Mouse (Mus musculus): ENCODE results near the gene Clybl.

DNA sequence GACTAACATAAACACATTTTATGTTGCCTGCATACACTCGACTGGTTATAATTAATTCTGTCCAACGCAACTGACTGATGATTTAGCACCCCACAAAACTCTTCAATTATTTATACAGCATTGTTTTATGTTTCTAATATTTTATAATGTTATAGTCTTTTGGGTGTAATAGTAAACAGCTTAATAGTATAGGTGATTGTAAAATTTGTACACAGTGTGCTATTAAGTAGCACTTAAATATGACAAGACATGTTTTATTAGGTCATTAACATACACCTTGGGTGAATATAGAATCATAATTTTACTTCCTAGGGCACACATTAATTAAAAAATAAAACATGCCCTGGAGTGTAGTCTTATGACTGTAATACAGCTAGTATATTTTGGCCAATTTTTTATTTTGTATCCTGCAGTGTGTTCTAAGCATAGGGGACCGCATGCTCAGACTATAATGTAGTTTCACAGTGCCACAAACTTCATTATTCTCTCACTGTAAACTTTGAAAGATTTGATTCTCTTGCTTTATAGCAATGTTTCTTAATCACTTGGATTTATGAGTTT lies 45.1 kb upstream of the Clybl start:
- TF ChIP-seq CTCF (IDR thresholded peaks at IDR 0.05; ENCODE audit: extremely low read depth, insufficient read depth, low read length) (no peak), POLR2A (IDR thresholded peaks at IDR 0.05; ENCODE audit: extremely low read depth, insufficient read depth, low read length) (no peak)

Data from cortical plate, adult 2 months (tissue).